Mouse (Mus musculus): ENCODE results near the gene Sall1. TPM values are rescaled to one million over a fixed set of nuclear protein-coding genes. Genes with fewer than 3 reads are reported as not detected.
A peak's percentile ranks its signal among the peaks of the same experiment; 100 is the strongest.

The Sall1 gene
- polyA plus RNA-seq, 1 experiment from 2014 or later: 2.4 TPM

DNA sequence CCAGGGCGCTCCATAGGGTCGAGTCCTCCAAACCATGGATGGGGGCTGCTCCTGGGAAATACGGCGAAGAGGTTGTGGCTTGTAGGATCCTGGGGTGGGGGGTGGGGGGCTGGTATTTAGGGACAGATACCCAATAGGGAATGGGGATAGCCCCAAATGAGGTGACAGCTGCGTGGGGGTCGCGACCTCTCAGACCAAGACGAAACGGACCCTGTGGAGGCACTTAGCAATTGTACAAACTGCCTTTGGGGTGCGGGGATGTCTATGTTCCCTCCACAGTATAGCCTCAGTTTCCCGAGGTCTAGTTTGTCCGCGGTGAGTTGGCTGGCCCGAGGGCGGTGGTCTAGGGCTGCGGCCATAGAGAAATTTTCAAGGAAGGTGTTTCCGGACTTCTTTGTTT lies 1.8 kb upstream of the Sall1 start:
- ATAC-seq: no peak
- Histone ChIP-seq H3K9me3 (no peaks in the 10 kb centered on the region), H3K4me1 (replicated peaks) (peaks cover 44% of the 10 kb centered on the region), H3K27me3 (replicated peaks) (peaks cover 81% of the 10 kb centered on the region), H3K4me2 (replicated peaks) (0 out of 2 replicates have a peak overlapping the region, but pooled peaks have one; percentile 48), H3K9ac (no peak overlapping the region), H3K36me3 (no peaks in the 10 kb centered on the region), H3K27ac (no peak overlapping the region), H3K4me3 (replicated peaks) (no peak overlapping the region)
- WGBS: 4% methylated on average over 17 of the region's 17 CpGs

DNA sequence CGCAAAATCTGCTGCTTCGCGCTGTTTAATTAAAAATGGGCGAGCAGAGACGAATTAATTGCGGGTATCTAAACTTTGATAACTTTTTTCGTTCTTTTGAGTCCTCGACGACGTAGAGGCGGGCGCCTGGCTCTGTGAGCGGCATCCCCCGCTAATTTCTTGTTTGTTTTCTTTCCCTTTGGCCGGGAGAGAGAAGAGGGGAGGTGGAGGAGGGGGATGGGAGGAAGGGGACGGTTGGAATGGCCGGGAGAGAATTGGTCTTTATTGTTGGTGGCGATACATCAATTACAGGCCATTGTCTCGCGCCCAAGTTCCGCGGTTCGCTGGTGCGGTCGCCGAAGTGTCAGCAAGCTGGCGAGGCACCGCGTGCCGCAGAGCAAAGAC lies 1.2 kb upstream of the Sall1 start:
- Histone ChIP-seq H3K9me3 (no peaks in the 10 kb centered on the region), H3K27ac (no peak overlapping the region), H3K9ac (no peak overlapping the region), H3K4me3 (replicated peaks) (peak overlapping the region; percentile 15), H3K4me1 (replicated peaks) (peaks cover 44% of the 10 kb centered on the region), H3K4me2 (replicated peaks) (peak overlapping the region; percentile 93), H3K36me3 (no peaks in the 10 kb centered on the region), H3K27me3 (replicated peaks) (peaks cover 84% of the 10 kb centered on the region)
- WGBS: 1% methylated on average over 30 of the region's 30 CpGs
- no peak for ATAC-seq

GRCm38 (mm10) chr8:89044511-89045217 lies 702 bp upstream of the Sall1 start:
- peak overlapping the region; percentile 52 for H3K4me3 ChIP-seq (replicated peaks)
- no peaks in the 10 kb centered on the region for H3K9me3 ChIP-seq
- under 1% methylated on average over 31 of the region's 31 CpGs for WGBS
- ATAC-seq: no peak
- H3K36me3 ChIP-seq: no peaks in the 10 kb centered on the region
- H3K9ac ChIP-seq: no peak overlapping the region
- peaks cover 88% of the 10 kb centered on the region for H3K27me3 ChIP-seq (replicated peaks)
- peak overlapping the region; percentile 93 for H3K4me2 ChIP-seq (replicated peaks)
- H3K27ac ChIP-seq: no peak overlapping the region
- H3K4me1 ChIP-seq (replicated peaks): peaks cover 44% of the 10 kb centered on the region

- Histone ChIP-seq H3K4me1 (replicated peaks) (peaks cover 44% of the 10 kb centered on the region), H3K4me3 (replicated peaks) (peak overlapping the region; percentile 52), H3K27ac (peak overlapping the region; percentile 68), H3K9me3 (no peaks in the 10 kb centered on the region), H3K27me3 (replicated peaks) (peaks cover 80% of the 10 kb centered on the region), H3K36me3 (no peaks in the 10 kb centered on the region), H3K9ac (peak overlapping the region; percentile 59; the same call in 1 of the 2 replicates), H3K4me2 (replicated peaks) (peak overlapping the region; percentile 93)
- WGBS: under 1% methylated on average over 30 of the region's 32 CpGs
- ATAC-seq: peak; percentile 78
These were observed 556 bp downstream of the Sall1 start for GRCm38 (mm10) chr8:89043371-89043841.

GRCm38 (mm10) chr8:89042560-89043370 lies 1.2 kb downstream of the Sall1 start:
- Histone ChIP-seq H3K4me2 (replicated peaks) (peak overlapping the region; percentile 93), H3K36me3 (no peaks in the 10 kb centered on the region), H3K4me3 (replicated peaks) (peak overlapping the region; percentile 52), H3K9ac (peak overlapping the region; percentile 59), H3K27ac (peak overlapping the region; percentile 68), H3K27me3 (replicated peaks) (peaks cover 78% of the 10 kb centered on the region), H3K9me3 (no peaks in the 10 kb centered on the region), H3K4me1 (replicated peaks) (peaks cover 44% of the 10 kb centered on the region)
- under 1% methylated on average over 79 of the region's 80 CpGs for WGBS
- ATAC-seq: peak; percentile 64

DNA sequence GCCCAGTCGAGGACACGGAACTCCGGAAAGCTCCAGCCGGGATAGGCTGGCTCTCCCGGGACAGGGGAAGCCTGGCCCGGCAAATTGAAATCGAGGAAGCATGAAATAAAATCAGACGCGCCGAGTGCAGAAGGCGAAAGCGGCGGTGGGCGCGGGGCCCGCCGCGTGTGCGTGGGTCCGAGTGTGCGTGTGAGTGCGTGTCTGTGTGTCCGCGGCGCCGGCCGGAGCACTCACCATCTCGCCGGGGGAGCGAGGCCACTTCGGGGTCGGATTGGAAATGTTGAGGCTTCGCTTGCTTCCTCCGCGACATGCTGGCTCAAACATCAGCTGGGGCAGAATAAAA lies 1.9 kb downstream of the Sall1 start:
- peaks cover 44% of the 10 kb centered on the region for H3K4me1 ChIP-seq (replicated peaks)
- no peaks in the 10 kb centered on the region for H3K36me3 ChIP-seq
- ATAC-seq: peak; percentile 16; the same call in 1 of the 2 replicates
- H3K27ac ChIP-seq: peak overlapping the region; percentile 54; the same call in 1 of the 2 replicates
- H3K9me3 ChIP-seq: no peaks in the 10 kb centered on the region
- peak overlapping the region; percentile 93 for H3K4me2 ChIP-seq (replicated peaks)
- WGBS: under 1% methylated on average over 35 of the region's 35 CpGs
- peaks cover 75% of the 10 kb centered on the region for H3K27me3 ChIP-seq (replicated peaks)
- peak overlapping the region; percentile 52 for H3K4me3 ChIP-seq (replicated peaks)
- peak overlapping the region; percentile 59 for H3K9ac ChIP-seq

DNA sequence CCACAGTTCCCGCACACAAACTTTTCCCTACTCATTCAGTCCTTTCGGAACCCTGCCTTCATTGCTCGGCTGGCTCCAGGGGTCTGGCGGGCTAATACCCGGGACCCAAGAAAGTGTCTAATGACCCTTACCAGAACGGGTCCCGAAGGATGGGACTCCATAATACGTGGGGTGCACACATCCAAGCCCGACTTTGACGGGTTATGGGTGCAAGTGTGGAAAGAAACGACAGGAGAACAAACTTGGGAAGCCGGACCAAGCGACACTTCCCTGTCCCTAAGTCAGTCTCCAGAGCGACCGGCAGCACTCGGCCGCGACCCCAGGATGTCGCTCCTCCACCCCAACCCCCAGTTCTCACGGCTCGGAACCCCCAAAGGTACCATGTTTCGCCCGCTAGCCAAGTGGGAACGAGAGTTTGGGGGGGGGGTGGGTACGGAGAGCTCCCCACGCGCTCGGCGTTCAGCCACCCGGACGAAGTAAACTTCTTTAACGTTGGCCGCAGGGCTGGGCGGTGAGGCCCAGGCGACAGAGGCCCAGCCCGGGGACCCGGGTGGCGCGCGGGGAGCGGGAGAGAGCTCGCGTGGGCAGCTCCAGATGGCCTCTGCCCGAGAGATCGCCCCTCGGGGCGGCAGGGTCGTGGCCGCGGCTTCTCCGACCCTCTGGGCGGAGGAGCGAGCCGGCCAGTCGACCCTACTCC lies 2.4 kb downstream of the Sall1 start:
- Histone ChIP-seq H3K36me3 (no peaks in the 10 kb centered on the region), H3K27me3 (replicated peaks) (peaks cover 74% of the 10 kb centered on the region), H3K9me3 (no peaks in the 10 kb centered on the region), H3K4me3 (replicated peaks) (peak overlapping the region; percentile 52), H3K4me2 (replicated peaks) (peak overlapping the region; percentile 93), H3K9ac (peak overlapping the region; percentile 59), H3K4me1 (replicated peaks) (peaks cover 44% of the 10 kb centered on the region), H3K27ac (peak overlapping the region; percentile 54)
- 2% methylated on average over 55 of the region's 55 CpGs for WGBS
- ATAC-seq: peak; percentile 18; the same call in 1 of the 2 replicates

DNA sequence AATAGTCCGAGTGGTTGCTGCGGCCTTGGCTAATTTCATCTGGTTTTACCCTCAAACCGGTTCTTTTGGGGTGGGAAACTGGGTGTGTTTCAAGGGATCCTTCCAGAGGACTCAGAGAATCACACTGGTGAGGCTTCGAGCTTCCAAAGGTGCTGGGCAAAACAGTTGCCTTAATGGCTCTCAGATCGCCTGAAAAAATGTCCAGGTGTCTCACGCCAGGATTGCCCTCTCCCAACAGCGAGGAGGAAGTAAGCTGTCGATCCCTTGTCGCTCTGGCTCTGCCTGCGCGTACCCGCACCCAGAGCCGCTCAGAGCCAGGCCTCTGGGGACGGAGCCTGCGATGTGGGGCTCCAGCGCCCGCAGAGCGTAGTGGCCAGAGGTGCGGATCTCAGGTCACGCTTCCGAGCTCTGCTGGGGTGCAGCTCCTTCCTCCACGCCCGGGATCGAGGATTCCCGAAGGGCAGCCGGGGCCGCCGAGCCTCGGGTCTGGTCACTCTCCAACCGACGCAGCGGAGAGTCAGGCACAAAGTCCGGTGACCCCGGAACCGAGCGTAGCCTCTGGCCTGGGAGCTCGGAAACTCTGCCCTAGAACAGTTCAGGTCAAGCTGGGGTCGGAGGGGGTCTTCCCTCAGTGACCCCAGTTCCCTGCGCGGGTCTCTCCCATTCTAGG lies 3.1 kb downstream of the Sall1 start:
- Histone ChIP-seq H3K4me3 (replicated peaks) (peak overlapping the region; percentile 52), H3K27me3 (replicated peaks) (peaks cover 70% of the 10 kb centered on the region), H3K27ac (no peak overlapping the region), H3K4me1 (replicated peaks) (peaks cover 40% of the 10 kb centered on the region), H3K4me2 (replicated peaks) (peak overlapping the region; percentile 93), H3K9me3 (no peaks in the 10 kb centered on the region), H3K9ac (peak overlapping the region; percentile 59), H3K36me3 (no peaks in the 10 kb centered on the region)
- 12% methylated on average over 40 of the region's 40 CpGs for WGBS
- ATAC-seq: peak; percentile 24; the same call in 1 of the 2 replicates

- Histone ChIP-seq H3K36me3 (no peaks in the 10 kb centered on the region), H3K4me3 (replicated peaks) (no peak overlapping the region), H3K4me1 (replicated peaks) (peaks cover 33% of the 10 kb centered on the region), H3K9me3 (no peaks in the 10 kb centered on the region), H3K27me3 (replicated peaks) (peaks cover 63% of the 10 kb centered on the region), H3K4me2 (replicated peaks) (no peak overlapping the region), H3K27ac (no peak overlapping the region), H3K9ac (no peak overlapping the region)
- ATAC-seq: no peak
- 52% methylated on average over 6 of the region's 6 CpGs for WGBS
These were observed 4.1 kb downstream of the Sall1 start for GRCm38 (mm10) chr8:89039890-89040289.

DNA sequence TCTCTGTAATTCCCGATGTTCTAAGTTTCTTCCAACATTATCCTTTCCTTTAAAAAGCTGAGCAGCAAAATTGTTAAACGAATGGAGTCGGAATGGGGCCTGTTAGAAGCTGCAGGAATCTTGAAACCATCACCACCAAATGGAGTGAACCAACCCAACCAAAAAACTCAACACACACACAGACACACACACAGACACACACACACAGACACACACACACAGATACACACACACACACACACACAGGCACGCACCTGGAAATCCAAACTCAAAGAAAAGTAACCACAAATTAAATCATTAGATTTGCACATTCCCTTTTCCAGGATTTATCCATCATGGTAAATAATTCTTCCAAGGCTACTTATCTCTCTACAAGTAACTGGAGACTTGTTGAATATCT lies 5.0 kb downstream of the Sall1 start:
- ATAC-seq: no peak
- Histone ChIP-seq H3K27me3 (replicated peaks) (peaks cover 54% of the 10 kb centered on the region), H3K4me1 (replicated peaks) (peaks cover 27% of the 10 kb centered on the region), H3K9ac (no peak overlapping the region), H3K27ac (no peak overlapping the region), H3K4me2 (replicated peaks) (no peak overlapping the region), H3K4me3 (replicated peaks) (no peak overlapping the region), H3K9me3 (no peaks in the 10 kb centered on the region), H3K36me3 (no peaks in the 10 kb centered on the region)
- WGBS: 70% methylated on average over 4 of the region's 4 CpGs

GRCm38 (mm10) chr8:89037536-89038236 lies 6.3 kb downstream of the Sall1 start:
- H3K9ac ChIP-seq: no peak overlapping the region
- no peak overlapping the region for H3K4me2 ChIP-seq (replicated peaks)
- peaks cover 42% of the 10 kb centered on the region for H3K27me3 ChIP-seq (replicated peaks)
- H3K36me3 ChIP-seq: no peaks in the 10 kb centered on the region
- no peak for ATAC-seq
- H3K27ac ChIP-seq: no peak overlapping the region
- WGBS: 20% methylated on average over 9 of the region's 9 CpGs
- no peaks in the 10 kb centered on the region for H3K9me3 ChIP-seq
- no peak overlapping the region for H3K4me3 ChIP-seq (replicated peaks)
- H3K4me1 ChIP-seq (replicated peaks): peaks cover 15% of the 10 kb centered on the region; the same call in 1 of the 2 replicates

Measured in intestine, embryonic 15.5 days (tissue).